Mouse (Mus musculus): ENCODE measurements around the gene Gm11032.
"Not testable (repeated sequence)": the region's sequence is repeated elsewhere in the genome, so short reads cannot be mapped to it uniquely, and the experiment has no call there.

DNA sequence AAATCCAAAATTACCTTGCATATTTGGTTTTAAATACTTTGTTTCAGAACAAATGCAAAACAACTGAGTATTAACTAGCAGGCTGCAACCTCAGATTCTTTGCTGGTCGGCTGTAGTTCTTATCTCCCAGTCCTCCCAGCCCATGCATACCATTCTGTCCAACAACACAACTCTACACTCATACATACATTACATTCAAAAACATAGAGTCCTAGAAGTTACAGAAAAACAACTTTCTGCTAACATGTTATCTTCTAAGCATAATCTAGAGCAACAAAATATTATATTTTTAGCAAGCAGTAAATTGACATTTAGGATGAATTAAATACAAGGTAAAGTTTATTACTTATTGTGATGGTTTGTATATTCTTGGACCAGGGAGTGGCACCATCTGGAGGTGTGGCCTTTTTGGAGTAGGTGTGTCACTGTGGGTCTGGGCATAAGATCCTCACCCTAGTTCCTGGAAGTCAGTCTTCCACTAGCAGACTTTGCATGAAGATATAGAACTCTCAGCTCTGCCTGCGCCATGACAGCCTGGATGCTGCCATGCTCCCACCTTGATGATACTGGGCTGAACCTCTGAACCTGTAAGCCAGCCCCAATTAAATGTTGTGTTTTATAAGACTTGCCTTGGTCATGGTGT lies 43.7 kb upstream of the Gm11032 start:
- not testable (repeated sequence) for TF ChIP-seq POLR2A (IDR thresholded peaks at IDR 0.05; ENCODE audit: low read depth, low read length); CTCF (IDR thresholded peaks at IDR 0.05; ENCODE audit: borderline replicate concordance, insufficient read depth, low read length)

Measured in embryonic fibroblast, embryonic 13.5 days (primary cell).